Mouse (Mus musculus) macrophage (primary cell): ENCODE data around the gene Cog2. TPM values are rescaled to one million over a fixed set of nuclear protein-coding genes. Genes with fewer than 3 reads are reported as not detected.

Source experiments
- H3K27ac ChIP-seq: fragments of 350-480 bp; formaldehyde crosslinking; 2 replicates; pipeline ENCODE4 v1.9.0; 2021
- H3K36me3 ChIP-seq: fragments of 350-480 bp; formaldehyde crosslinking; 2 replicates; pipeline ENCODE4 v1.9.0; 2021; ENCODE audit errors: inconsistent target
- H3K4me3 ChIP-seq: fragments of 350-480 bp; formaldehyde crosslinking; 2 replicates; pipeline ENCODE4 v1.9.0; 2021; ENCODE audit errors: inconsistent target
- H3K79me2 ChIP-seq: fragments of 350-480 bp; formaldehyde crosslinking; 2 replicates; pipeline ENCODE4 v1.9.0; 2021; ENCODE audit errors: inconsistent target
- WGBS: methylation state at CpG from one replicate; pipeline ENCODE4 v1.1.7; 2026; ENCODE audit warnings: inconsistent platforms; ENCODE audit not compliant: missing documents; 5-methylcytosine and 5-hydroxymethylcytosine counted together
- polyA plus RNA-seq: library from polyadenylated mRNA; stranded (reverse); fragments of 250-400 nt; gene quantifications from 3 replicates; pipeline ENCODE4 v1.2.4, GENCODE M21; 2018; ENCODE audit warnings: inconsistent platforms

Gene Cog2
- polyA plus RNA-seq, 1 experiment from 2014 or later = 13.3 TPM

DNA sequence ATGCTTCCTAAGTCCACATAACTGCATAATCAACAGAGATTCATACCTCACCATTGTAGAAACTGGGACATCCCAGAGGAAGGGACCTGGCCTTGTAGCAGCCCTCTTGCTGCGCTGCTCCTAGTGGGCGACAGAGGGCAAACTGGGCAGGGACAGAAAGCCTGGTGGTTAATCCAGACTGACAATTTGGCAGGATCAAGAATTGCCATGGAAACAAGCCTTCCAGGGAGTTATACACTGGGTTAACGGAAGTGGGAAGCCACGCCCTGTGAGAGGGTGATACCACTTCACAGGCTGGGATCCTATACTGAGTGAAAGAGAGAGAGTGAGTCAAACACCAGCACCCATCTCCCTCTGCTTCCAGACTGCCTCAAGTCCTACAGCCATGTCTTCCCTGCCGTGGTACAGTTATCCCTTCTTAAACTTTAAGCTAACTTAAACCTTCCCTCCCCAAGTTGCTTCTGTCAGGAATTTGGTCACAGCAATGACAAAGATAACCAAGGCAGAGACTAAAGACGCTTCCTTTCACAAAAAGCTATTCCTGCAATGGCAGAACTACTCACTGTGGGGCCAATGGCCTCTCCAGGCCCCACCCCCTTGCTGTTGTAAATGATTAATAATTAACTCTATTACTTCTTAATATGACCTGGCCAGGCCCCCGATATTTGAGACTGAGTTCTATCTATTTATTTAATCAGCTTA is 21.2 kb upstream of the Cog2 start:
- H3K36me3 ChIP-seq = no peaks in the 10 kb centered on the region
- H3K27ac ChIP-seq = no peak overlapping the region
- H3K79me2 ChIP-seq = no peaks in the 10 kb centered on the region
- 59% methylated on average over 7 of the region's 7 CpGs for WGBS
- H3K4me3 ChIP-seq = no peak overlapping the region

GRCm38 (mm10) chr8:124499938-124500239 is 20.7 kb upstream of the Cog2 start:
- Histone ChIP-seq H3K27ac (no peak overlapping the region), H3K36me3 (no peaks in the 10 kb centered on the region), H3K4me3 (no peak overlapping the region), H3K79me2 (no peaks in the 10 kb centered on the region)
- 76% methylated on average over 5 of the region's 5 CpGs for WGBS

GRCm38 (mm10) chr8:124505626-124506025 is 14.9 kb upstream of the Cog2 start:
- Histone ChIP-seq H3K27ac (no peak overlapping the region), H3K36me3 (no peaks in the 10 kb centered on the region), H3K4me3 (no peak overlapping the region), H3K79me2 (no peaks in the 10 kb centered on the region)

DNA sequence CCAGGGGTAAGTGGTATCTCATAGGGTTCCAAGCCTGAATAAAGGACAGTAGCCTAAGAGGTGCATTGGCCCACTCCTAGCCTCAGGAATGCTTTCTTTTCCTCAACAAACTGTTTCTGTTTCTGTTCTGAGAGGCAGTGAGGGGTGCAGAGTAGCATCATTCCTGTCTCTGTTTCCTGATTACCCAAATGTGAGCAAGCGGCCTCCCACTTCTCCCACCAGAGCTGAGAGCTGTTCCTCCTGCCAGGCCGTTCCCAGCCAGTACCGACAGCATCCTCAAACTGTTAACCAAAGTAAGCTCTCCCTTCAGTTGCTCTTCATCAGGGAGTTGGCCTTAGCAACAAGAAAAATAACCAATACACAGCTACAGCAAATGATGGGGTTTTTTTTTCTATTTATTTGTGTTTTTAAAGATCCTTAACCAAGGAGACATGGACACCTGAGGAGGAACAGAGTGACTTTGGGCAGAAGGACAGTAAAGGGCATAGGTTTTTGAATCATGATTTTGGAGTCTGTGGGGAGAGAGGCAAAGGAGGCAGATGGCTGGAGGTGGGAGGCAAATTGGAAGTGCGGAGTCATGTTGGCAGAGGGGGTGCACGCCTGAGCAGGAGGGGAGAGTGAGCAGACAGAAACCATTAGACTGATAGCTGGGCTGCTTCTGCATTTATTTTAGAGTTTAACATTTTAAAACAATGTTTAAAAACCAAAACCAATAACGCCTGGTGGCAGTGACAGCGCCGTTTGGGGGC is 12.8 kb upstream of the Cog2 start:
- 76% methylated on average over 8 of the region's 8 CpGs for WGBS

DNA sequence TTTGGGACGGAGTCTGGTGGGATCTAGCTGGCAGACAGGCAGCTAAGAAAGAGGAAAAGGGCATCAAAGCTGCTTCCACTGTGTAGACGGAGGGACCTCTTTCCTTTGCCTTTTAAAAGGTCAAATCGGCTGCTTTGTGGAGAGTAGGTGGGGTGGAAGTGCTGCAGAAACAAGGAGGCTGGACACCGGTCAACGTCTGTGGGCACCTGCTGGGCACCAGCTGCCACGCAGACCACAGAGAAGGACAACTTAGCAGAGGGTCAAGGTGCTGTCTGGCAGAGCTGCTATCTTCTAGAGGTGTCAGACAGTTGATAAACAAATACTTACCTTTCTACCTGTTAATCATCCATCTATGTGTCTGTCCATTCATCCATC is 12.3 kb upstream of the Cog2 start:
- Histone ChIP-seq H3K36me3 (no peaks in the 10 kb centered on the region), H3K4me3 (no peak overlapping the region), H3K27ac (no peak overlapping the region), H3K79me2 (no peaks in the 10 kb centered on the region)
- WGBS = 77% methylated on average over 6 of the region's 6 CpGs

More for the DNA sequence above, 12.8 kb upstream of the Cog2 start:
- H3K27ac ChIP-seq = no peak overlapping the region
- no peaks in the 10 kb centered on the region for H3K36me3 ChIP-seq
- no peak overlapping the region for H3K4me3 ChIP-seq
- H3K79me2 ChIP-seq = no peaks in the 10 kb centered on the region

- Histone ChIP-seq H3K4me3 (no peak overlapping the region), H3K36me3 (no peaks in the 10 kb centered on the region), H3K79me2 (no peaks in the 10 kb centered on the region), H3K27ac (no peak overlapping the region)
- WGBS = 56% methylated on average over 3 of the region's 3 CpGs
Observed at GRCm38 (mm10) chr8:124509156-124509555, 11.4 kb upstream of the Cog2 start.

DNA sequence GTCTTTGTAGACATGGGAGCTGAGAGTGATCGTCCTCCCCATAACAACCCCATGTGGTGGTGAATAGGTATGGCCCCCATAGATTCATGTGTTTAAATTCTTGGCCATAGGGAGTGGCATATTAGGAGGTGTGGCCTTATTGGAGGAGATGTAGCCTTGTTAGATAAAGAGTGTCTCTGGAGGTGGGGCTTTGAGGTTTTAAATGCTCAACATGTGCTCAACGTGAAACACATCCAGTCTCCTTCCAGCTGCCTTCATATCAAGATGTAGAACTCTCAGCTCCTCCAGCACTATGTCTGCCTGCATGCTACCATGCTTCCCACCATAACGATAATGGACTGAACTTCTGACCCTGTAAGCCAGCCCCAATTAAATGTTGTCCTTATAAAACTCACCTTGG is 4.5 kb upstream of the Cog2 start:
- 75% methylated on average over 3 of the region's 3 CpGs for WGBS
- Histone ChIP-seq H3K27ac (no peak overlapping the region), H3K4me3 (no peak overlapping the region), H3K79me2 (peaks cover 4% of the 10 kb centered on the region), H3K36me3 (no peaks in the 10 kb centered on the region)

GRCm38 (mm10) chr8:124516525-124516924 is 4.0 kb upstream of the Cog2 start:
- Histone ChIP-seq H3K79me2 (peaks cover 9% of the 10 kb centered on the region), H3K4me3 (no peak overlapping the region), H3K36me3 (no peaks in the 10 kb centered on the region), H3K27ac (no peak overlapping the region)
- WGBS = 43% methylated on average over 6 of the region's 6 CpGs

DNA sequence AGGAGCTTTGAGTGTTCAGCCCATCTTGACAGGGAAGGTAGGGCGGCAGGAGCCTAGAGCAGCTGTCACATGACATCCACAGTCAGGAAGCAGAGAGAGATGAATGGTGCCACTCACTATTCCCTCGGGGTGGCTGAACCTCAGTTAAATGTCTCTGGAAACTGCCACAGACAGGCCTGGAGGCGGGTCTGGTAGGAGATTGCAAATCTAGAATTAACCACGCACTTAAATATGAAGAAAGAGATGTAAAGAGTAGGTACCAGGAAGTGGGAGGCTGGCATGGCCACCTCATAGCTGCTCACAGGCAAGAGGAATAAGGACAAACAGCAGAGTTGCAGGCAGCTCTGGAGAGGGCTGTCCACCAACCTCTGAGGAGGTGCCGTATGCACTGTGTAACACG is 3.4 kb upstream of the Cog2 start:
- Histone ChIP-seq H3K4me3 (no peak overlapping the region), H3K79me2 (peaks cover 15% of the 10 kb centered on the region), H3K27ac (no peak overlapping the region), H3K36me3 (no peaks in the 10 kb centered on the region)
- WGBS = 64% methylated on average over 6 of the region's 6 CpGs

DNA sequence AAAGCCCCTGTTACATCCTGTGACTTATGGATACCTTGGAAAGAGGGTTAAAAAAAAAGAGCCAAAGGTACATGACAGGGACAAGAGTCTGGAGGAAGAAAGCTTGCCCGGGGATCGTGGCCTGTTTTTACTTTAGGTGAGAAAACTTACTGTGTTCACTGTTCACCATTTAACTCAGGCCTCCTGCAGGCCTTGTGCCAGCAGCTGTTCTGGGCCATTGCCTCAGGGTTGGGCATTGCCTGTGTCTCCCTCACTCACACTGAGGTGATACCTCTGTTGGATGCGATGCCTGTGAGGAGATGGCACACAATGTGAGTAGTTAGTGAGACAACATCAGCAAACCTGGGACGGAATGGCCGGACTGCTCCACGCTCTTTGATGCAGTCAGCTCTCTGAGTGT is 1.4 kb downstream of the Cog2 start:
- H3K27ac ChIP-seq = no peak overlapping the region
- peak overlapping the region; percentile 99; the same call in 1 of the 2 replicates for H3K4me3 ChIP-seq
- H3K79me2 ChIP-seq = peaks cover 63% of the 10 kb centered on the region
- peaks cover 17% of the 10 kb centered on the region for H3K36me3 ChIP-seq
- WGBS = 91% methylated on average over 6 of the region's 6 CpGs

DNA sequence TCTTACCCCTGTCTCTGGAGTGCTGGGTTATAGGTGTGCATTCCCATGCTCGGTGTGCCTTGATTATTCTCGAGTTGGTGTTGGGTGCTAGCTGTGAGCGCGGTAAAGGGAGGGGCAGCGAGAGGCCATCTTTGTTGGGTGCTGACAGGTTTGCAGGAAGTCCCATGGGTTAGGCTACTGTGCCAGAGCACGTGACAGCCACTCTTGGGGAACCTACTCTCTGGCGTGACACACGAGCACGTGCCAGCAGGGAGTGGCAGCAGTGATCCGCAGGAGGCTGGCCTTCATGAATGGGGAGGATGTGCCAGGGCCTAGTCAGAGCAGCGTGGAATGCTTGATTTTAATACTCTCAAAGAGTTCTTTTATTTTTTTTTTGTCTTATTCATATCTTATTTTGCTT is 5.7 kb downstream of the Cog2 start:
- Histone ChIP-seq H3K36me3 (peaks cover 60% of the 10 kb centered on the region), H3K27ac (no peak overlapping the region), H3K4me3 (no peak overlapping the region), H3K79me2 (peaks cover 69% of the 10 kb centered on the region)
- 94% methylated on average over 11 of the region's 11 CpGs for WGBS

DNA sequence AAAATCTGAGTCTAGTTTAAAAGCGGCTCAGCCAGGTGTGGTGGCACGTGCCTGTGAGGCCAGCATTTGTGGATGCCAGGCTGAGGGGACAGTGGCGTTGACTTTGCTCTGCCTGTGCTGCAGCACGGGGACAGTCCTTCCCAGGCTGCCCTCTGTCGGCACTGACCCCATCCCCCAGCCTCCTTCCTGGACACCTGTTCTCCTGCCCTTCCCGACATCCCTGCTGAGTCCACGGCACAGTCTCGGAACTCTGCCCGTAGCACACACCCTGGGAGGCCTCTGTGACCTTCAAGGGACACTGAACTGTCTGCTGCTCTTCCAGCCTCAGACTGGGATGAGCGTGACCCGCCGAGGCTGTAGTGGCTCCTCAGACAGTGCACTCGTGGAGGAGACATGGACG is 9.5 kb downstream of the Cog2 start:
- 91% methylated on average over 14 of the region's 14 CpGs for WGBS
- Histone ChIP-seq H3K4me3 (no peak overlapping the region), H3K27ac (no peak overlapping the region), H3K36me3 (peaks cover 97% of the 10 kb centered on the region), H3K79me2 (peaks cover 30% of the 10 kb centered on the region)

DNA sequence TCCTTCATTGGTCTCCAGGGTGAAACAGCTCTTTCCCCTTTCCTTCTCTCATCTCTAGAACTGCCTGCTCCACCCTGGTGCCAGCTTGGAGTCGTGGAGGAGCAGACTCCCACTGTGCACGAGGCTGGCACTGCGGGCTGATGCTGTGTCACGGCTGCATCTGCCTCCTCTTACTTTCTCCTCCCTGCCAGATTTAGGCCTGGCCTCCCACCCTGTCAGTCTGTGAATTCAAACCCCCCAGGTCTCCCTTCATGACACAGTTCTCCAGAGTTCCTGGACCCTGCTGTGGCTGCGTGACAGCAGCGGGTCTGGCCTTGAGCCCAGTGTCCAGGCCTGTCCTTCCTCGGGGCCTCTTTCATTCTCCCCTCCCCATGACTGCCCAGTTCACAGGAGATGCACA is 10.0 kb downstream of the Cog2 start:
- Histone ChIP-seq H3K79me2 (peaks cover 26% of the 10 kb centered on the region), H3K4me3 (no peak overlapping the region), H3K27ac (no peak overlapping the region), H3K36me3 (peaks cover 98% of the 10 kb centered on the region)
- 92% methylated on average over 7 of the region's 7 CpGs for WGBS

DNA sequence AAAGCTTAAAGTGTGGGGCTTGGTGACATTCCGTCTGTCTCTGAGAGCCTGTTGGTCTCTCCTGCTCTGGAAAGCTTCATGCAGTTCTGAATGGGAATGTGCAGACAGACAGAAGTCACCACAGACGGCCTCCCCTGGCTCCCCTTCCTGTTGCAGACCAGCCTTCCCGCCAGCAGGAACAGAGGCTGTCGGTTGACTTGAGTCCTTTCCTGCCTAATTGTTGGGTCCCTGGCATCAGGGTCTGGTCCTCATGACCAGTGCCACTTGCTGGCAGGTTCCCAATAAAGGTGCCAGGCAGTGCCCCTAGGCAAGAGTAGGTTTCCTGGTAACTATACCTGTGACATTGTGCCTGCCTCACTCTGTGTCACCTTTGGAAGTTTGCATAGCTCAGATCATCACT is 10.4 kb downstream of the Cog2 start:
- H3K79me2 ChIP-seq = peaks cover 21% of the 10 kb centered on the region
- no peak overlapping the region for H3K4me3 ChIP-seq
- 98% methylated on average over 4 of the region's 4 CpGs for WGBS
- H3K27ac ChIP-seq = no peak overlapping the region
- H3K36me3 ChIP-seq = peaks cover 98% of the 10 kb centered on the region

DNA sequence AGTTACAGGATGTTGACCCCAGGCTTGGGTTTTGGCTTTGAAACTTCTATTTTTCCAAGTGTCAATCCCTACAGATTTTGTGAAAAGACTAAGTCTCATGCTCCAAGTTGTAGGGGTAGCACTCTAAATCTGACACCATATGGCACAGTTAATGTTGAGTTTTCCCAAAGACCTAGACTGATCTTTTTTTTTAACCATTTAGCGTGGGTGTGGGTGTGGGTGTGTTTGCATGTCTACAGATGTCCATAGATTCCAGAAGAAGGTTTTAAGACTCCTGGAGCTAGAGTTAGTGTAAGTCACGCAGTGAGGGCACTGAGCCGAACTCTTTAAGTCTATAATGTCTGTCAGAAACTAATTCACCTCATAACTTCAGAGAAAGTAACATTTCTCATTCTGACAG is 12.1 kb downstream of the Cog2 start:
- Histone ChIP-seq H3K4me3 (no peak overlapping the region), H3K36me3 (peaks cover 90% of the 10 kb centered on the region), H3K27ac (no peak overlapping the region), H3K79me2 (peaks cover 5% of the 10 kb centered on the region; the same call in 1 of the 2 replicates)
- WGBS = 100% methylated on average over 3 of the region's 3 CpGs

DNA sequence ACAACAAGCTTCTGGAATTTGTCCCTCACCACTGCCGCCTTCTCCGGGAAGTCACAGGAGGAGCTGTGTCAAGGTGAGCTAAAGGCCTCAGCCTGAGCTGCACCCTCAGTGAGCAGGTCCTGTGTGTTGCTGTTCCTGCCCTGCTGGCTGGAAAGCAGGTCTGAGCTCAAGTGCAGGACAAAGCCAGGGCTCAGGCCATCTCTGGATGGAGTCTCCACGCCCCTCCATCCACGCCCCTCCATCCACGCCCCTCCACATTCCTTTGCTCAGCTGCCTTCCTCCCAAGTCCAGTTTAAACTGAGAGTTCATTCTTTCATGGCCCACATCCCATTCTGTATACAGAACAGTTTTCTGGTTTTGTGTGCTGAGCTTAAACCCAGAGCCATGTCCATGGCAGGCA is 14.9 kb downstream of the Cog2 start:
- Histone ChIP-seq H3K4me3 (no peak overlapping the region), H3K36me3 (peaks cover 90% of the 10 kb centered on the region), H3K79me2 (no peaks in the 10 kb centered on the region), H3K27ac (no peak overlapping the region)
- WGBS = 98% methylated on average over 5 of the region's 5 CpGs
